Mouse (Mus musculus): ENCODE measurements around the gene Slc4a4. TPM values are rescaled to one million over a fixed set of nuclear protein-coding genes. Genes with fewer than 3 reads are reported as not detected.

Slc4a4 gene
- polyA plus RNA-seq, 1 experiment: 53.7 TPM

DNA sequence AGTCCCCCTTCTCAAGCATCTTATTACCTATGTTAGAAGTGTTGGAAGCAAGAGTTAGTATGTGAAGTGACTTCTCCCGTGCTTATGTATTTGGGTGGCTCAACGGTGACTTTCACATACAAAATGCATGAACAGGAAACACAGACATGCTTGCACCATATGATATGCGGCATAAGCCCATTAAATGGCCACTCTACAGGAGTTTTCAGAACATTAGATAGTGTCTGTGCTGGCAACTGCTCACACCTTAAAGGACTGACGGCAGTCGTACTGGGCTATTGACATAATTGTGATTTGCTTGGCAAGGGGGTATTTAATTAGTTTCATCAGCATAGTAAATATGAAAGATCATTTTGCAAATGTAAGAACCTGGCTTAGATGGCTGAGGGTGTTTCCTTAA lies 674 bp upstream of the Slc4a4 start:
- H3K4me3 ChIP-seq (ENCODE audit: insufficient read depth, low read length): peak overlapping the region; percentile 48; the same call in 1 of the 2 replicates
- H3K4me1 ChIP-seq (ENCODE audit: control insufficient read depth, insufficient read depth, low read length): no peaks in the 10 kb centered on the region; the same call in 1 of the 2 replicates
- TF ChIP-seq CTCF (IDR thresholded peaks at IDR 0.05; ENCODE audit: extremely low read depth, insufficient read depth, low read length): no peak
- no peak for TF ChIP-seq POLR2A (IDR thresholded peaks at IDR 0.05; ENCODE audit: extremely low read depth, insufficient read depth, low read length)
- no peak overlapping the region for H3K27ac ChIP-seq (ENCODE audit: insufficient read depth, low read length)

DNA sequence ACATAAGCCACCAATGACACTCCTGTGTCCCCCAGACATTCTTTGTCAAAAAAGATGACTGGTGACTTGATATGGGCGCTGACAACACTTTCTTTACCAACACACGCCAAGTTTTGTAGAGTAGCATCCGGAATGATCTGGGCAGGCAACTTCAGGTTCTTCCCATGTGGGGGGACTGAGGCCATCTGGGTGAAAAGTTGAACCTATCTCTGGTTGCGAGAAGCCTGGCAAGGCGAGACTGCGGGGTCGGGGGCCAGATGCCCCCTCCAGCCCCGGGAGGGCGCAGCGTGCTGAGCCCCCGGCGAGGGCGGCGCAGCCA lies 310 bp upstream of the Slc4a4 start:
- no peak overlapping the region for H3K27ac ChIP-seq (ENCODE audit: insufficient read depth, low read length)
- H3K4me1 ChIP-seq (ENCODE audit: control insufficient read depth, insufficient read depth, low read length): no peaks in the 10 kb centered on the region; the same call in 1 of the 2 replicates
- H3K4me3 ChIP-seq (ENCODE audit: insufficient read depth, low read length): peak overlapping the region; percentile 48
- TF ChIP-seq POLR2A (IDR thresholded peaks at IDR 0.05; ENCODE audit: extremely low read depth, insufficient read depth, low read length): no peak
- no peak for TF ChIP-seq CTCF (IDR thresholded peaks at IDR 0.05; ENCODE audit: extremely low read depth, insufficient read depth, low read length)

DNA sequence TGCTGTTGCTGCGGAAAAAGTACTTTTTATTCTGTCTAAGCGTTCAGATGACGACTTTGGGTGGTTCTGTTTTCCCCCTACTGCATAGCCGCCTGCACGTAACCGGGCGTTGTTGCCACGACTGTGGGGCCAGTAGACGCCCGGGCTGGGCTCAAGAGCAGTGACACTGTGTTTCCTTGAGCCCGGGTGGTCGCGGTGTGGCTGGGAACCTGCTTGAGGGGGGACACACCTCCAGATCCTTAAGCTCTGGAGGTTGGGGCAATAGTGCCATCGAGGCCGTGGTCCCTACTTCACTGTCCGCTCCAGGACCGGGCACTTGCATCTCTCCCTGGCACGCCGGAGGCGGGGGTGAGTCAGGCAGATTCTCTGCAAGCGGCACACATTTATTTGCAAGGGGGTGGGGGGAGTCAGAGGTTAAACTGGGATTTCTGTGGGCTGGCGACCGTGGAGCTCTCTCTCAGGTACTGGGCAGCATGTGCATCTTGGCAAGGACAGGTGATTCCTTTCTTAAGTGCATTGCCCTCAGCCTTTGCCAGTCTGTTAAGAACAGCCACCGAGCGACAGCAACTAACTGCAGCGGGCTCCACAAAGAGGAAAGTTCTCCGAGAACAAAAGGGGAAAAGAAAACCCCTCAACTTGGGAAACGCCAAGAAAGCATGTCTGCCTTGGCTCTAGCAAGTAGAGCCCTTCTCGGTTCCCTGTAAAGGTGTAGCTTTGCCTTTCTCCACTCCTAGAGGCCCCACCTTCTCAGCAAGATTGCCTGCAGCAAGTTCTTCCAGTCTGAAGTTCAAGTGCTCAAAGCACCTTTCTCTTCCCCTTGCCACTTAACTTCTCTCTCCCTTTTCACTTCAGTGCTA lies 1.2 kb downstream of the Slc4a4 start:
- no peak overlapping the region for H3K27ac ChIP-seq (ENCODE audit: insufficient read depth, low read length)
- no peak for TF ChIP-seq CTCF (IDR thresholded peaks at IDR 0.05; ENCODE audit: extremely low read depth, insufficient read depth, low read length)
- TF ChIP-seq POLR2A (IDR thresholded peaks at IDR 0.05; ENCODE audit: extremely low read depth, insufficient read depth, low read length): no peak
- H3K4me3 ChIP-seq (ENCODE audit: insufficient read depth, low read length): peak overlapping the region; percentile 48
- no peaks in the 10 kb centered on the region; the same call in 1 of the 2 replicates for H3K4me1 ChIP-seq (ENCODE audit: control insufficient read depth, insufficient read depth, low read length)

DNA sequence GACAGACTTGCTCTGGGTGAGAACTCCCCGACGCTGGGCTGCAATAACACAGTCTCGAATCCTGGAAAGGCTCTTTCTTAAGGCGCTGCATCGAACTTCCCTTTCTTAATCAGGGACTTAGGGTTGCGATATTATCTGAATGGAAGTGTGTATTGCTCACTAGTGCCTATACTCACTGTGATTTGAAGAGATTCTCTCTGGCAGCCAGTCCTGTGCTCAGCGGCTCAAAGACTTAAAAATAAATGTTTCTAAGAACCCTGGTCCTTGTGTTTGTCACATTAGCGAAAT lies 1.7 kb downstream of the Slc4a4 start:
- Histone ChIP-seq H3K4me3 (ENCODE audit: insufficient read depth, low read length) (peak overlapping the region; percentile 48), H3K27ac (ENCODE audit: insufficient read depth, low read length) (no peak overlapping the region)
- TF ChIP-seq POLR2A (IDR thresholded peaks at IDR 0.05; ENCODE audit: extremely low read depth, insufficient read depth, low read length): no peak
- no peak for TF ChIP-seq CTCF (IDR thresholded peaks at IDR 0.05; ENCODE audit: extremely low read depth, insufficient read depth, low read length)

DNA sequence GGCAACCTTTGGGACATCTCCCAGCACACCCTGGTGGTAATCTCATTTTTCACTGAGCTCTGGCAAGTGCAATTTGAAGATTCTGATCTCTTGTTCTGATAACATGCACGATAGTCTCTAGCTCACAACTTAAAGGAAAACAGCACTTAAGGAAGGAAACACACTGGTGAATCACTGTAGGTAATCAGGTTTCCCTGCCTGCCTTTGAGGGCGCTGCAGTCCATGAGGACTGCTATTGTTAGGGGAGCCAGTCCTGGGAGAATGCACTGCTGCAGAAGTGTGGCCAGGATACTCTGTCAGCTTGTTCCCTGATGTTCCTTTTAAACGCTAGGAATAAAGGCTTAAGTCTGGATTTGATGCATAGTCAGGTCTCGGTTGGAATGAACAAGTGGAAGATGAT lies 2.7 kb downstream of the Slc4a4 start:
- Histone ChIP-seq H3K4me3 (ENCODE audit: insufficient read depth, low read length) (no peak overlapping the region; the same call in 1 of the 2 replicates), H3K27ac (ENCODE audit: insufficient read depth, low read length) (no peak overlapping the region), H3K4me1 (ENCODE audit: control insufficient read depth, insufficient read depth, low read length) (no peaks in the 10 kb centered on the region; the same call in 1 of the 2 replicates)
- TF ChIP-seq CTCF (IDR thresholded peaks at IDR 0.05; ENCODE audit: extremely low read depth, insufficient read depth, low read length) (peak; percentile 33), POLR2A (IDR thresholded peaks at IDR 0.05; ENCODE audit: extremely low read depth, insufficient read depth, low read length) (no peak)

More for the DNA sequence above, 1.7 kb downstream of the Slc4a4 start:
- no peaks in the 10 kb centered on the region; the same call in 1 of the 2 replicates for H3K4me1 ChIP-seq (ENCODE audit: control insufficient read depth, insufficient read depth, low read length)

DNA sequence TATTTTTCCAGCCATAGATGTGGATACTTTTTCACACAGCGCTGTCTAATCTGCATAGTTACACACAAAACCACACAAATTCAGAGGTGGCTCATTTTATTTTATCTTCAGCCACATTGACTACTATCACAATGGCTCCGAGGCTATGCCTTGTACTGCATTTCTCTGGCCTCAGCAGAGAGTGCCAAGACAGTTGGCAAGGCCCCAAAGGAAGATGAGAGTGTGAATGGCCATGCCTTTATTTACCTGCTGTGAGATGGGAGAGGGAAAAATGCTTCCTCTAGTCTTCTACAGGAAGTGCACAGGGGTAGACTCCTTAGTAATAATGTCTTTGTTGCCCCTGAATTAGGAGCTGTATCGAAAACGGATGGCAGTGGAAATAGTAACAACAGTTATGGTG lies 3.5 kb downstream of the Slc4a4 start:
- Histone ChIP-seq H3K4me1 (ENCODE audit: control insufficient read depth, insufficient read depth, low read length) (no peaks in the 10 kb centered on the region; the same call in 1 of the 2 replicates), H3K4me3 (ENCODE audit: insufficient read depth, low read length) (no peak overlapping the region), H3K27ac (ENCODE audit: insufficient read depth, low read length) (no peak overlapping the region)
- no peak for TF ChIP-seq CTCF (IDR thresholded peaks at IDR 0.05; ENCODE audit: extremely low read depth, insufficient read depth, low read length)
- no peak for TF ChIP-seq POLR2A (IDR thresholded peaks at IDR 0.05; ENCODE audit: extremely low read depth, insufficient read depth, low read length)

DNA sequence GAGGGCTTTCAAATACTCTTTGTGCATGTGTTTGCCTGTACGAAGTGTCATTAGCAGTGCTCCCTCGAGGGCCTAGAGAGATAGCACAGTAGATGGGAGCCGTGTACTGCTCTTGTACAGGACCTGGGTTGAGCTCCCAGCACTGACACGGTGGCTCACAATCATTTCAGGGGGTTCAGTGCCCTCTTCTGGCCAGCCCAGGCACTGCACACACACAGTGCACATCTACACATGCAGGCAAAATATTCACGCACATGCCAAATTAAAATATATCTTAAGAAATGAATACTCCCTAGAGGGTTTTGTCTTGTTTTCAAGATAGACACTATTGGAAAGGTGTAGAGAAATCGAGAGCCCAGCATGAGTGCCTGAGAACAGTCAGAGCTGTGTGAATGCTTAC lies 10.0 kb downstream of the Slc4a4 start:
- Histone ChIP-seq H3K27ac (ENCODE audit: insufficient read depth, low read length) (no peak overlapping the region), H3K4me1 (ENCODE audit: control insufficient read depth, insufficient read depth, low read length) (no peaks in the 10 kb centered on the region), H3K4me3 (ENCODE audit: insufficient read depth, low read length) (no peak overlapping the region)
- TF ChIP-seq POLR2A (IDR thresholded peaks at IDR 0.05; ENCODE audit: extremely low read depth, insufficient read depth, low read length): no peak
- TF ChIP-seq CTCF (IDR thresholded peaks at IDR 0.05; ENCODE audit: extremely low read depth, insufficient read depth, low read length): no peak

DNA sequence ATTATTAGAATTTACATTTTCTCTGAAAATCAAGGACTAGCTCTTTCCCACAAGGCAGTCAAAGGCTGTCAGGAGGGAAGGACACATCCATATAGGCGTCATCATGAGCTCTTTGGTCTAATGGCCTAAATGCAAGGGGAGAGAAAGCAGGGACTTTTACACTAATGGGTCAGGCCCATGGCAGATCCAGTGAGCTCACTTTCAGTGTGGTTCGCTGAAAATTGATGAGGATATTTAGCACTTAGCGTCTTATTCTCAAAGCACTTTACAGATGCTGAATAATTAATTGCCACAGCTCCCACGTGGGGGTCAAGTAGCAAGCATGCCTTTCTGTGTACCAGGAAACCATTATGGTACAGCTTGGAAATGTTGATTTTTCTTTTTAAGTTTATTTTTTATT lies 16.5 kb downstream of the Slc4a4 start:
- Histone ChIP-seq H3K4me1 (ENCODE audit: control insufficient read depth, insufficient read depth, low read length) (no peaks in the 10 kb centered on the region), H3K27ac (ENCODE audit: insufficient read depth, low read length) (no peak overlapping the region), H3K4me3 (ENCODE audit: insufficient read depth, low read length) (no peak overlapping the region)
- no peak for TF ChIP-seq CTCF (IDR thresholded peaks at IDR 0.05; ENCODE audit: extremely low read depth, insufficient read depth, low read length)
- no peak for TF ChIP-seq POLR2A (IDR thresholded peaks at IDR 0.05; ENCODE audit: extremely low read depth, insufficient read depth, low read length)

DNA sequence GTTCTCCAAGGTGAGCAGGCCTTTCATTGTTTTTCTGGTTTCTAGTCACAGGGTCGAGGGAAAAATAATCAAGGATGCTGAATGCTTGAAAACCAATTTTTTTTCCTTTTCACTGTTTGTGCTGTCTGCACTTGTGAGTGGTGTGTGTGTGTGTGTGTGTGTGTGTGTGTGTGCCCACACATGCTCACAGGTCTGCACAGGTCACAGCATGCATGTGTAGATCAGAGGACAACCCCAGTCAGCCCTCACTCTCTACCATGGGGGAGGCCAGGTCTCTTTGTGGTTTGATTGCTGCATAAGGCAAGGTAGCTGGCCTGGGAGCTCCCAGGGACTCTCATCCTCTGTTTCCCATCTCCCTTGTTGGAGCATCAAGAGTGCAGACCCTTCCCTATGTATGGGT lies 16.9 kb downstream of the Slc4a4 start:
- no peaks in the 10 kb centered on the region for H3K4me1 ChIP-seq (ENCODE audit: control insufficient read depth, insufficient read depth, low read length)
- H3K27ac ChIP-seq (ENCODE audit: insufficient read depth, low read length): no peak overlapping the region
- TF ChIP-seq POLR2A (IDR thresholded peaks at IDR 0.05; ENCODE audit: extremely low read depth, insufficient read depth, low read length): no peak
- TF ChIP-seq CTCF (IDR thresholded peaks at IDR 0.05; ENCODE audit: extremely low read depth, insufficient read depth, low read length): no peak
- no peak overlapping the region for H3K4me3 ChIP-seq (ENCODE audit: insufficient read depth, low read length)

DNA sequence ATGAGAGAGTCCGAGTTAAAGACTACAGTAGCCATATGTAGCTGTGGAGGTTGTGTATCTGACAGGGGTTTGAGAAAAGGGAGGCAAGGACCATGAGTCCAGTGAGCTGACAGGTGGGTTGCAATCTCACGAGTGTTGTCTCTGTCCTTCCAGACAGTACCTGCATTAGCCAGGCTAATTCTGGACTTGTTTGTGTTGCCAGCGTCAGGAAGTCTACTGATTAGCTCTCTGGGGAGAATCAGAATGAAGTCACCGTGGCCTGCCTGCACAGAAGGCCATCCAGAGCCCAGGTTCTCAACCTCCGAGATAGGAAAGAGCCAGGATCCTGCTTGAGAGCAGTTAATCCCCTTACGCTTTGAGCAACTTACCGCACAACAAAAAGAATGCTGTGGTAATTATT lies 18.2 kb downstream of the Slc4a4 start:
- no peak for TF ChIP-seq POLR2A (IDR thresholded peaks at IDR 0.05; ENCODE audit: extremely low read depth, insufficient read depth, low read length)
- TF ChIP-seq CTCF (IDR thresholded peaks at IDR 0.05; ENCODE audit: extremely low read depth, insufficient read depth, low read length): no peak

More for the DNA sequence above, 18.2 kb downstream of the Slc4a4 start:
- no peak overlapping the region for H3K4me3 ChIP-seq (ENCODE audit: insufficient read depth, low read length)
- H3K27ac ChIP-seq (ENCODE audit: insufficient read depth, low read length): no peak overlapping the region
- no peaks in the 10 kb centered on the region for H3K4me1 ChIP-seq (ENCODE audit: control insufficient read depth, insufficient read depth, low read length)
